Mouse (Mus musculus): ENCODE measurements around the gene Snd1.

Gene Snd1

DNA sequence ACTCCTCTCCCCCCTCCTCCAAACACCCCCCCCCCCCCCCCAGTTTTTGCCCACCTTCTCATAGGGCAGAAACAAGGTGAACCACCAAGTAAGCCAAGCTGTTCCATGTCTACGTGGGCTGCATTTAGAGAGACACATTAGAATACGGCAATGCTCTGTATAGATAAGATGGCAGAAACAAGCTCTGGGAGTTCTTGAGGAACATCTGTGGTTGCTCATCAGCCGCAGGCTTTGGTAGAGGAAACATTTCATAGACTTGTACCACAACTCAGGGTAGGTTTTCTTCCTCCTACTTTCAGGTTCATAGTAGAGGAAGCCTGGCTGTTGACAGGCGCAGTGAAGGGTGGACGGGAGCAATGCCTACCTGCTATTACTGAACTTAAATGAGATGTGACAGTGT is 124.2 kb downstream of the Snd1 start:
- DNase-seq: no peak

GRCm38 (mm10) chr6:28600404-28600803 is 125.5 kb downstream of the Snd1 start:
- no peak for DNase-seq

- no peak for DNase-seq
These were observed 128.5 kb downstream of the Snd1 start for GRCm38 (mm10) chr6:28603401-28603800.

DNA sequence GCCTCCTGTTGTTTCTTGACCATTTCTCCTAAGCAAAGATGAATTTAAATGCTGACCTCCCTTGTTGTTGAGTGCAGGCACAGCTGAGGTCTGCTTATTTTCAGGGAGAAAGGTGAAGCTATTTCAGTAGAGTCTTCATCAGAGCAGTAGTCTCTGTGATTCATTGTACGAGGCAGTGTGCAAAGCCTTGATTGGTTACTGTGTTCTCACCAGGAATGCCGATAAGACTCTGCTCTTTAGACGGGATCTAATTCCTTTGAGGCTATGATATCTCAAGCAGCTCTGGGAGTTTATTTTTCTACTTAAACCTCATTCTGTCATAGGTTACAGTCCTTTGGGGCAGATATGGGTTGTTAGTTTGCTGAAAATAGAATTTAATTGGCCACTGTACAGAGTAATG is 128.9 kb downstream of the Snd1 start:
- no peak for DNase-seq

DNA sequence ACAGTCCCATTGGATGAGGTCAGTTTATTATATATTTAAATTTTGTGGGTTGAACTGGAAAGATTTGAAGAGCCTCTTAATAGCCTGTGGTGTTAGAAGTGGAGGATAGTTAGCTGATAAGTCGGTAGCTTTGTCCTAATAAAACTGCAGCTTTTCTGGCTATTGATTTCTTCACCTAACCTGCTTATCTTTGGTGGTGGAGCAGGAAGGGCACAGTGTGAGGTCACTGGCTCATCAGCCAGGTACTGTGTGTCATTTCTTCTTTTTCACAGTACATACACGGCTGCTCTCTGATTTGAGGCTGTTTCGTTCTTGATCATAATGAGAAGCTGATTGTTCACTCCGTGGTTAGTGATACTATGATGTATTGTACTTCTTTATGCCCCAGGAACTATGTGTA is 134.4 kb downstream of the Snd1 start:
- DNase-seq: no peak

- no peak for DNase-seq
These were observed 135.2 kb downstream of the Snd1 start for GRCm38 (mm10) chr6:28610127-28610526.

GRCm38 (mm10) chr6:28613441-28613840 is 138.5 kb downstream of the Snd1 start:
- no peak for DNase-seq

DNA sequence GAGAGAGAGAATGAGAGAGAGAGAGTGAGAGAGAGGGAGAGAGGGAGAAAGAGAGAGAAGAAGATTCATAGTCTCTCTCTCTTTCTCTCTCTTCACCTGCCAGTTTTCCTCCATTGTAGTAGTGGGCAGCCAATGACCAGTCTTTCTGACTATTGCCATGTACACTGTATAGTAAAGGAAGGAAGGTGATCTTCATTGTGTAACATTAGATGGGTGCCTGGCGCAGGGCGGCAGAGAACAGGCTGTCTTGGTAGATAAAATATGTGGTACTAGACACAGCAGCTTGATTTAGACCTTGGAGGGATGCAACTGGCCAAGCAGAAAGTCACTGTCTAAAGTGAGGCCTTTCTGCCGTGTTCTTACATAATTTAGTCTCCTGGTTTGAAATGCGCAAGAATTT is 139.9 kb downstream of the Snd1 start:
- DNase-seq: no peak

DNA sequence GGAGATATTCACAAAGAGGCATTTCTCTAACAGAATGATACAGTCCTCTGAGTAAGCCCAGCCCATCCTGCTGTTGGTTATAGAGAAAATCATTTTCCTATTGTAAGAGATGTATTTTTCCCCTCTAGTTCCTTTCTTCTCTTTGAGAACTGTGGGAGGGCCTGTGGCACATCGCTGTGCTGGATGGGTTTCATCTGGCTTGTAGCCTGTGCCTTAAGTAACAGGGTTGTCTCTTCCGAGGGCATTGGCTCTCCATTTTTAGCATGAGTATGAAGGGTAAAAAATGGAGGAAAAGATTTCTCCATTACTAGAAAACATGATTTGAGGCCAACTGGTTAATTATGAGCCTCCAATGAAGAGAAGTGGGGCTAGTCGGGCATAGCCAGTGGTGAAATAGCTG is 140.5 kb downstream of the Snd1 start:
- DNase-seq: no peak

DNA sequence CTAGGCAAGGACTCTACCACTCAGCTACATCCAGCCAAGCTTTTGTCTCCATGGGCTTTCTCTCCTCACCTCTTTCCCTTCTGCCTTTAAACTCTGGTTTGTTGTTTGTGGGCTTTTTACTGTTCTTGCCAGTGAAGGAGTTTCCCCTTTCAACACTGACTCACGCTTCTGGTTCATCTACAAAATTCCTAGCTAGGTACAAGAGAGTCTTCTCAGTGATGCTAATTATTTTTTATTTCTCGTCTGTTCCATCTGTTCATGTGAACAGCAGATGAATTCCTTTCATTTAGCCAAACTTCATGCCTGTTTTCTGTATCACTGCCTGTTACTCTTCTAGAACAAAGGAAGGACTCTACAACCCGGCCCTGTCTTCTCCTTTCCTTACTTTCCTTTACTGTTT is 141.0 kb downstream of the Snd1 start:
- no peak for DNase-seq

DNA sequence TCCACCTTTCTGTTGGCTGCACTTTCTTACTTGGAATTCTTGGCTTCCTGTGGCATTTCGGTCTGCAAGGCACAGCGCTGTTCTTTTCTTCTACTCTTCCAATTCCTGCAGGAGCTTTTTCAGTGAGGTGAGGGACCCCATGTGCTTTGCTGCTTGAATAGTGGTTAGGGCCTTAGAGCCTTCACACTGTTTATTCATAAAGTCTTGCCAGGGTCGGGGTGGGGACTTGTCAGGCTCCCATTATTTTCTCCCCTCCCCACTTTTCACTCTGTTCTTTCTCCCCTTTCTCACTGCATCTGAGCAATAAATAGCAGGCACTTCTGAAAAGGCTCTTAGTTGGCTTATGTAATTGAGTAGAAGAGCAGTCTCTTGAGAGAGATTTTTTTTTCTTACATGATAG is 143.4 kb downstream of the Snd1 start:
- no peak for DNase-seq

DNA sequence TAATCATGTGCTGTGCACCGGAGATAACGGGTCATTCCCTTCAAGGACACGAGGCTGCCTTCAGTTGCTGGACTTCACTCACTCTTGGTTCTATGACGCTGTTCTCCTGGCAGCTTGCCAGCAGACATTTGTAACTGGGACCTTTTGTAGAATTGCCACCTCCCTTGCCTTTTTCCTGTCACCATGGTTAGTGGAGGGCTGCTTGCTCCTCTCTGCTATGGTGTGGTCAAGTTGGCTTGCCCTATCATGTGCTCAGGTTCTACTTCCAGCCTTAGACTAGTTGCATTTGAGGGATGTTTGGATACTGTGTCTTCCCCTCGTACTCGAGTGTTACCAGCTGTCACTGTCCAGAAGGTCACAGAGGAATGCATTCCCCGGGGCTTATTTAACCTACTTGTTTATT is 143.8 kb downstream of the Snd1 start:
- no peak for DNase-seq

DNA sequence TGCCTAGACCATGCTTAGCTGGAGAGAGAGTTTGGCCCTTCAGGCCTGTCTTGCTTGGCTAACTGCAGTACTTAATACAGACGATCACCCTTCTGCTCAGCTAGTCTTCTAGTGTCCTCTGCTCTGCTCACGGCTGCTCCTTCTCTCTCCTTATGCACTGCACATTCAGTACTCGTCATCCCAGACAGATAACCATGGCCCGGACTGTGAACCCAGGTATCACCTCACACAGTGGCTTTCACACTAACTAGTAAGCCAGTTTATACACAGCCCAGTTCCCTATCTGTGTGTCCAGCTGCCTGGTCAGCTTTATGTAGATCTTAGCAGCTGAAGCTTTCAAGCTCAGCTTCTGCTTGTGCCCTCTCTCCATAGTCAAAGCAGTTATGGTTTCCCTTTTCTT is 146.5 kb downstream of the Snd1 start:
- no peak for DNase-seq

GRCm38 (mm10) chr6:28621961-28622360 is 147.0 kb downstream of the Snd1 start:
- no peak for DNase-seq

GRCm38 (mm10) chr6:28622522-28622921 is 147.6 kb downstream of the Snd1 start:
- no peak for DNase-seq

DNA sequence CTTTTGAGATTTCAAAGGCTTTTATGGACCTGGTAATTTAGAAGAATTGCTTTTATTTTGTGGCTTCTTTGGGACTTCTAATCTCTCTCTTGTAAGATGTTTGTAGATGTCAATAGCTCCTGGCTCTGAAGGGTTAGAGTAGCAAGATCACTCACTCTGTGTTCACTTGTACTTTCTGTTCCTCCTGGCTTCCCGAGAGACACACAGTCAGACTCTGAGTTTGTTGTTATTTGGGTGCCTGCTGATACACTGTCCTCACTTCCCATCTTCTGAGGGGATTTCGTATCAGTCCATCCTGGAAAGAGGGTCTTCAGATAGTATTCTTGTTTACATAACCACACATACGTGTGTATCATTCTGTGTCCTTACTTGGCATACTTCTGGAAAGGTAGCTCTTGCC is 148.0 kb downstream of the Snd1 start:
- DNase-seq: no peak

- no peak for DNase-seq
These were observed 153.5 kb downstream of the Snd1 start for GRCm38 (mm10) chr6:28628408-28628807.

DNA sequence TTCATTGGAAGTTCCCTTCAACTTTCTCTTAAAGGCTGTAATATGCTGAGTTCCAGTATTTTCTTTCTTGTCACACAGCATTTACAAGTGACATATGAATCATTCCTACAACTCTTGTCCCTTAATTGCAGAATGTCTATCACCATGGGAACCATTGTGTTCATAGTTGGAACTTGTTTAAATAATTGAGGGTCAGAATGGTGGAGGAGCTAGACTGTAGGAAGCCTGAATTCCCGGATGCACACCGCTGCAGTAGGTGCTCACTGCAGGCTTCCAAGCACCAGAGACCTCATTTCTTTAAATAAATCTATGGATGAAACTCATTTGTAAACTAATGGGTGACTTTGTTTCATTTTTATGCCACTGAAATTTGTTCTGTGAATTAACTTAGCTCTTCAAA is 154.9 kb downstream of the Snd1 start:
- DNase-seq: no peak

DNA sequence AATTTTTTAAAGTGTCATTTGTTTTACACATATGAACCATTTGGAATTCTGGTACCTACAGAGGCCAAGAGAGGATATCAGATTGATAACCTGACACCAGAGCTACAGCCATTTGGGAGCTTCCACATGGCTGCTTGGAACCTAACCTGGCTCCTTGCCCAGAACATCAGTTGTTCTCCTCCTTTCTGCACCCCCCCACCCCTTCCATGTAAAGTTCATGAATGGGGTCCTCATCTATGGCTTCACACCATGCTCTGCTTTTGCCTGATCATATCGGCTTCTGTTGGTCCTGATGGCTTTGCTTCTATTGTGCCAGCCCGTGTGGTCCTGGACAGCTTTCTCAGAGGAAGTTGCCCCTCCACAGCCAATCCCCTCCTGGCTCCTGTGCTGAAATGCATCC is 156.0 kb downstream of the Snd1 start:
- DNase-seq: no peak

DNA sequence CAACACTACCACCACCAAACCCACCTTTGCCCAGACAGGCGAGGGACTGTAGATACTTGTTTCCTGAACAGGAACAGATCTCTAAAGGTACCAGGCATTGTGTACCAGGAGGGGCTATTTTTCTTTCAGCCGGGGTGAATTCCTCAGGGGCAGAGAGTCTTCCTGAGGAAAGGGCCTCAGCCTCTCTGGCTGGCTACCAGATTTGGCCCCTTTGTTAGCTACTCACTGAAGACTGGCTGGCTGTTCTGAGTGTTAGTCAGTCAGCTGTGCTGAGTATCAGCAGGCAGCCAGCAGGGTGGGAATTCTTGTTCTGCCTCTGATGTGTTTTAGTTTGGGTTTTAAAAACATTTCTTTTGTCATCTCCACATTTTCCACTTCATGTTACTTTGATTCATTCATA is 158.2 kb downstream of the Snd1 start:
- DNase-seq: no peak

GRCm38 (mm10) chr6:28633656-28634055 is 158.7 kb downstream of the Snd1 start:
- DNase-seq: no peak

DNA sequence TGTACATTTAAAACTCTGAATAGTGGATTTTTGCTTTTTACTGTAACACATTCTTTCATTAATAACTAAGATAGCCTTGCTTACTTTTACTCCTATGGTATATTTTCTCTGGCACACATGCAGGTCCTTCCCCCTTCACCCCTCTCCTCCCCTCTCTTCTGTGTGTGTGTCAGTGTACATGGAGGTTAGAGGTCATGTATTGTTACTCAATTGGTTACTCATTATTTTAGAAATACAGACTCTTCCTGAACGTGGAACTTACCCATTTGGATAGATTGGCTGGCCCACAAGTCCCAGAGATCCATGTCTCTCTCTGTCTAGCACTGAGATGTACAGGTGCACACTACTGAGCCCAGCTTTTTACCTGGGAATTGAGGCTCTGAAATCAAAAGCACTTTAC is 160.2 kb downstream of the Snd1 start:
- DNase-seq: no peak

DNA sequence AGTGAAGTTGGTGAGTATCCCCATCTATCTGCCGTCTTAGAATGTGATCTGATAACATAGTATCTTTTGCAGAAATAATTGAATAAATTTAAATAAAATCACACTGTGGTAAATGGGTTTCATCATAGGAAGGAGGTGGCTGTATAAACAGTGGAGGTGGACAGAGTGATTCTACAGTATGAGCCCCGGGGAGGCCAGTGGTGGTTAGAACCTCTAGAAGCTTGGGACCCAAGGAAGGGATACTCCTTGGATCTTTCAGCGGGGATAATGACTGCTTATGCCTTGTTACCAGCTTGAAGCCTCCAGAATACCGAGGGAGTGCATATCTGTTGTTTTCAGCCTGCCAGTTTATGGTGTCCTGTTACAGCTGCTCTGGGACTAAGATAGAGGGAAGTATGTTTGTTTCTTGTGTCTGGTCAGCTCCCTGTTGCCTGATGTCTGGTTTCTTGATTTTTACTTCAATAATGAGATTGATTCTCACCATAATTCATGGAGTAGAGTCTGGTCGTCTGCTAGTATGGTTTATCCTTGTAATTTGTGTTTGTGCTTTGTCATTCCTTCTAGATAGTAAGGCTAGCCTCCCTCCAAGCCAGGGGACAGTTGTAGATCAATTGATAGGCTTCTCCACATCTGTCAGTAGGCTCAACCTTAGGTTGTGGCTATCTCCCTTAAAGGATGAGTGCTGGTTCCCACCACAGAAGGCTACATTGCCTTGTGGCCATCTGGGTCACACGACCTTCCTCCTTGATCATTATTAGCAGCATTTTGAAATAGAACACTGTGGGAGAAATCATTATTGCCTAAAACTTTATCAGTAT is 160.8 kb downstream of the Snd1 start:
- no peak for DNase-seq

DNA sequence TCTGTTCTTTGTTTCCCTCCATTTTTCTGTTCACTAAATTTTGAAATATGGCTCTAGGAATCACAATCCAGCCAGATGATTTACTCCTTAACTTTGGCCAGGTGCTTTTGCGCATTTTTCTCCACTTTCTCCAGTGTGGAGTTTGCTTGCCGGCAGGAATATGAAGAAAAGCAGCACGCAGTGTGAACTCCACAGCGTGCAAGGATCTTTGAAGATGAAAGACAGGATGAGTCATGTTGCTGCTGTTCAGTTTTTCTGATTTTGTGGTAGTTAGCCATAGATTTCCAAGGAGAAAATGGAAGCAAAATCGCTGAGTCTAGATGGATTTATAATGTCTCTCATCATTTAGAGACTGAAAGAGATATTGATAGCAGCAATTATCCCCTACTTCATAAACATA is 165.1 kb downstream of the Snd1 start:
- no peak for DNase-seq

DNA sequence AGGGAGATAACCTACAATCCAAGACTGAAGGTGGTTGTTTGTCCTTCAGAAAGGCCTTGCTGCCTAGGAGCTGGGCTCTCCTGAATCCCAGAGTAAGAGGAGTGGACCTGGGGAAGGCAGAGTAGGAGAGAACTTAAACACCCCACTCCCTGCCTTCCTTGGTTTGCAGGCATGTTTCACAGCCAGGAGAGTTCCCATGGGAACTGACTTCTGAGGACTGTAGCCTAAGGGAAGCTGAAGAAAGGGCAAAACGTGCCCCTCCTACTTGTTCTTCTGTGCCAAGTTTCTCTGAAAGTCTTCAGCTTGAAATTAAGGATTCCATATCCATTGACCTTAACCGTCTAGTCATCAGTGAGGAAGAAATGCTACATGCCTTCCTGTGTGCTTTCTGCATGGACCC is 168.0 kb downstream of the Snd1 start:
- DNase-seq: no peak

Measured in right cerebral cortex, postnatal 25 days (tissue).